Mouse (Mus musculus) G1E (cell line): ENCODE measurements at regions not wholly inside any gene's neighbourhood (a gene's known extent, or its start where the extent isn't known, plus 50 kb on each side); places are given as distances from the start of the nearest gene placed in this dataset.

Experiments
- CTCF ChIP-seq: IDR thresholded peaks from 2 replicates; pipeline ENCODE4 v1.5.1; 2012; ENCODE audit warnings: low read depth, low read length, inconsistent platforms, mixed read lengths
- GATA1 ChIP-seq: IDR thresholded peaks from 2 replicates; pipeline ENCODE4 v1.6.1; 2012; ENCODE audit warnings: borderline replicate concordance, low read length, inconsistent platforms, mixed read lengths

GRCm38 (mm10) chr15:6056887-6057626, 242.5 kb upstream of the Dab2 start:
- no peak for TF ChIP-seq CTCF
- TF ChIP-seq GATA1 = no peak
